Mouse (Mus musculus): Measurements from ENCODE around the gene Ccnb1. TPM values are rescaled to one million over a fixed set of nuclear protein-coding genes. Genes with fewer than 3 reads are reported as not detected.

Gene Ccnb1
- polyA plus RNA-seq, 1 experiment from 2014 or later, result 85.2 TPM

DNA sequence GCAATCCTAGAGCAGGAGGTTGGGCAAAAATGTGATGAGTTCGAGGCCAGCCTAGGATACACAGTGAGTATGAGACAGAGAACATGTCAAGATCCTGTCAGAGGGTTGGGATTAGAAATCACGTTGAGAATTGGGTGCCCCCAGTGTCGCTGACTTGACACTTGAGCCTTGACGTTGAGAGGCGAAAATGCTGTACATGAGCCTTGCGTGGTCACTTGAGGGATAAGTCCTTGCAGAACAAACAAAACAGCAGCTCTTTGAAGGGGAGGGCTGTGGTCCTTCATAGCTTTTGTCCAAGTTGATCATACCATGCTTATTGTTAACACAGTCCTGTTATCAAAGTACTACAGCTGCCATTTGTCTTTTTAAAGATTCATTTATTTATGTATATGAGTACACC, 9.7 kb downstream of the Ccnb1 start:
- Histone ChIP-seq H3K4me3 (ENCODE audit: low read depth, low read length) (no peak overlapping the region), H3K4me2 (ENCODE audit: low read depth, low read length) (peak overlapping the region; percentile 77), H3K27ac (ENCODE audit: low read depth) (peak overlapping the region; percentile 12; the same call in 1 of the 2 replicates)

DNA sequence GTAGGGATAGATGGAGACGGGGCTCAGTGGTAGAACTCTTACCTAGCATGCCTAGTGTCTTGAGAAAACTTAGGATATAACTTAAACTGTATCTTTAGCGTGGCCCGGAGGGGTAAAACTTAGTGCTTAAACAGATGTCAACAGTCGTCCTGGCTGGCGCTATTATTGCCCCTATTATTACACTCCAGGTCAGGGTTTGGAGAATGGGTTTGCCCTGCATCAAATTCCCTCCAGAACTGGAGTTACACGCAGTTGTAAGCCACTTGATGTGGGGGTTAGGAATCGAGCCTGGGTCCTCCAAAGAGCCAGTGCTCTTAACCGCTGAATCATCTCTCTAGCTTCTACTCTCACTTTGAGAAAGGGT, 10.3 kb downstream of the Ccnb1 start:
- Histone ChIP-seq H3K27me3 (ENCODE audit: insufficient read depth, low read length) (no peaks in the 10 kb centered on the region), H3K4me3 (ENCODE audit: low read depth, low read length) (peak overlapping the region; percentile 75), H3K9me3 (ENCODE audit: low read length) (no peaks in the 10 kb centered on the region), H3K36me3 (replicated peaks; ENCODE audit: insufficient read depth, low read length) (peaks cover 25% of the 10 kb centered on the region), H3K9ac (replicated peaks) (peak overlapping the region; percentile 76; the same call in 1 of the 2 replicates), H3K27ac (ENCODE audit: low read depth) (peak overlapping the region; percentile 12; the same call in 1 of the 2 replicates), H3K4me1 (ENCODE audit: insufficient read depth) (peaks cover 12% of the 10 kb centered on the region; the same call in 1 of the 2 replicates), H3K4me2 (ENCODE audit: low read depth, low read length) (peak overlapping the region; percentile 77)
- 10% methylated on average over 8 of the region's 8 CpGs for WGBS (ENCODE audit: insufficient replicate concordance)
- peak; percentile 5; the same call in 1 of the 2 replicates for ATAC-seq
- TF ChIP-seq CTCF (IDR thresholded peaks at IDR 0.05; ENCODE audit: low read depth) (no peak), EP300 (IDR thresholded peaks at IDR 0.05; ENCODE audit: low read depth) (no peak)
- DNase-seq, result no peak

More for the DNA sequence above, 9.7 kb downstream of the Ccnb1 start:
- ATAC-seq (no peak), DNase-seq (no peak)
- WGBS (ENCODE audit: insufficient replicate concordance), result 59% methylated on average over 6 of the region's 6 CpGs
- Histone ChIP-seq H3K4me1 (ENCODE audit: insufficient read depth) (peaks cover 12% of the 10 kb centered on the region; the same call in 1 of the 2 replicates), H3K9me3 (ENCODE audit: low read length) (no peaks in the 10 kb centered on the region), H3K9ac (replicated peaks) (no peak overlapping the region), H3K36me3 (replicated peaks; ENCODE audit: insufficient read depth, low read length) (peaks cover 25% of the 10 kb centered on the region), H3K27me3 (ENCODE audit: insufficient read depth, low read length) (no peaks in the 10 kb centered on the region)
- no peak for TF ChIP-seq EP300 (IDR thresholded peaks at IDR 0.05; ENCODE audit: low read depth)
- TF ChIP-seq CTCF (IDR thresholded peaks at IDR 0.05; ENCODE audit: low read depth), result no peak

DNA sequence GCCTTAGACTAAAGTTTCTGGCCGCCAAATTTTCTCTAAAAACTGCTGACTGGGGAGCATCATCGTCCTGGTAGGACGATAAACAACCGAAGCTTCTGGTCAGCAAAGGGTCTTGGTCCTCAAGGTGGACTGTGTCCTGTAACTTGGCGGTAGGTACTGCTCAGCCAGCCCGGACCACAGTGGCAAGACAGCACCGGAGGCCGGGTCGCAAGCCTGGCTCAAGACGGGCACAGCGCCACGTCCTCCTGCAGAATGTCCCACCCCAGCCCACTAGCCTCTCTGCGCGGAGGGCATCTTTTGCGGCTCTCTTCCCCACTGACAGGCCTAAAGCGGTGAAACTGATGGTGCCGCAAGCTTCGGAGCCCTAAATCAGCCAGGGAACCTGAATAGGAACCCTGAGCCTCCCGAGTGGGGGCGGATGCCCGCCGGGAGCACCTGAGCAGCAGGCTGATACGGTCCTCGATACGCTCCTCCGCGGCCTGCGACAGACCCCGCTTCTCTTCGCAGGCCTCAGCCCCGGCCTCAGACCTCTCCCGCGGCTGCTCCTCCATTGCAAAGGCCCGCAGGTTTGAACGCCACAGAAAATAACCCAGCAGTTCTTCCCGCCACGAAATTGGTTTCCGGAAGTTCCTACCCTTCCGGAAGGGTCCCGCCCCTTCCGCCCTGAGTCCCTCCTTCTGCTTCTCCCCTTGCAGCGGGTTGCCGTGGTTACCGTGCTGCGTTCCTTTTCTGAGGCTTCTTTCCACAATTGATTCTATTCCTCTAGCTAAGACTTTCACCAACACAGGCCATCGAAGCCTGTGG, 10.9 kb downstream of the Ccnb1 start, which contains the start of gene Cenph:
Gene Cenph, minus strand, starts transcription at position 648 of the 804 bp plus-strand sequence.
- Histone ChIP-seq H3K9me3 (ENCODE audit: low read length) (no peaks in the 10 kb centered on the region), H3K27me3 (ENCODE audit: insufficient read depth, low read length) (no peaks in the 10 kb centered on the region), H3K27ac (ENCODE audit: low read depth) (peak within 1 kb of the TSS; percentile 30), H3K4me1 (ENCODE audit: insufficient read depth) (peaks cover 12% of the 10 kb centered on the region; the same call in 1 of the 2 replicates), H3K36me3 (replicated peaks; ENCODE audit: insufficient read depth, low read length) (peaks cover 24% of the 10 kb centered on the region), H3K4me2 (ENCODE audit: low read depth, low read length) (peak within 1 kb of the TSS; percentile 77), H3K9ac (replicated peaks) (peak within 1 kb of the TSS; percentile 76), H3K4me3 (ENCODE audit: low read depth, low read length) (peak within 1 kb of the TSS; percentile 75)
- under 1% methylated on average over 46 of the region's 46 CpGs for WGBS (ENCODE audit: insufficient replicate concordance)
- TF ChIP-seq EP300 (IDR thresholded peaks at IDR 0.05; ENCODE audit: low read depth) (0 out of 2 replicates have a peak, but pooled peaks have one; percentile 18), CTCF (IDR thresholded peaks at IDR 0.05; ENCODE audit: low read depth) (no peak)
- ATAC-seq (peak; percentile 88), DNase-seq (peak; percentile 91)

DNA sequence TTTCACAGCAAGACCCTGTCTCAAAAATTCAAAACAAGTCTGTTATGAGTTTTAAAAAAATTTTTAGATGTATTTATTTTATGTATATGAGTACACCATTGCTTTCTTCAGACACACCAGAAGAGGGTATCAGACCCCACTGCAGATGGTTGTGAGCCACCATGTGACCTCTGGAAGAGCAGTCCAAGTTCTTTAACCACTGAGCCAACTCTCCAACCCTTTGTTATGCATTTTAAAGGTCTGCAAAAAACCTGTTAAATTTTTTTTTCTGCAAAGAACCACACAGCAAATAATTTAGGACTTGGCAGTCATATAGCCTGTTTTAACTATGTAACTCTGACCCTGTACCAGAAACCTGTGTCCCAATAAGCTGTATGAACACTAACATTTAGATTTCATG, 11.7 kb downstream of the Ccnb1 start:
- peaks cover 21% of the 10 kb centered on the region for H3K36me3 ChIP-seq (replicated peaks; ENCODE audit: insufficient read depth, low read length)
- H3K4me1 ChIP-seq (ENCODE audit: insufficient read depth), result peaks cover 12% of the 10 kb centered on the region; the same call in 1 of the 2 replicates

DNA sequence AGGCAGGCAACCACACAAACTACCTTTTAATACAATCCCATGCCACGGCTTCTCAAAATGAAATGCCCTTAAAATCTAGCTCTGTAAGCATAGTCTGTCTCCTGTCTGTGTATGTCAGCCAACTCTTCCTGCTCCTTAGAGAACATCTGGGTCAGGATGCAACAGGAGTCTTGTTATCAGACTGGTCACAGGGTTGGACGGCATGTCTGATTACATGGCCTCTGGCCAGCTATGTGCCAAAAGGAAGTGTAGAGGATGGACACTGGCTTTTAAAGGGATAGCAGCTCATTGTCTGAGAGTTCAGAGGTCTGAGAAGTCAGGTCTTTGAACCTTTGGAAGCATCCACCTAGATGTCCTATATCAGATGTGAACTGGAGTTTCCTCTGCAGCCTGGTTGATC, 31.0 kb downstream of the Ccnb1 start:
- no peaks in the 10 kb centered on the region for H3K27me3 ChIP-seq (ENCODE audit: insufficient read depth, low read length)
- no peak overlapping the region for H3K27ac ChIP-seq (ENCODE audit: low read depth)
- no peak overlapping the region for H3K4me2 ChIP-seq (ENCODE audit: low read depth, low read length)
- H3K9ac ChIP-seq (replicated peaks), result no peak overlapping the region
- H3K9me3 ChIP-seq (ENCODE audit: low read length), result no peaks in the 10 kb centered on the region
- ATAC-seq (no peak), DNase-seq (no peak)
- H3K36me3 ChIP-seq (replicated peaks; ENCODE audit: insufficient read depth, low read length), result peaks cover 6% of the 10 kb centered on the region; the same call in 1 of the 2 replicates
- H3K4me1 ChIP-seq (ENCODE audit: insufficient read depth), result peaks cover 17% of the 10 kb centered on the region; the same call in 1 of the 2 replicates
- WGBS (ENCODE audit: insufficient replicate concordance), result 57% methylated on average over 2 of the region's 2 CpGs
- no peak for TF ChIP-seq CTCF (IDR thresholded peaks at IDR 0.05; ENCODE audit: low read depth)
- TF ChIP-seq EP300 (IDR thresholded peaks at IDR 0.05; ENCODE audit: low read depth), result peak; percentile 57; the same call in 1 of the 2 replicates
- H3K4me3 ChIP-seq (ENCODE audit: low read depth, low read length), result no peak overlapping the region

More for the DNA sequence above, 11.7 kb downstream of the Ccnb1 start:
- ATAC-seq (no peak), DNase-seq (no peak)
- H3K27ac ChIP-seq (ENCODE audit: low read depth), result no peak overlapping the region
- peak overlapping the region; percentile 76 for H3K9ac ChIP-seq (replicated peaks)
- TF ChIP-seq EP300 (IDR thresholded peaks at IDR 0.05; ENCODE audit: low read depth), result no peak
- TF ChIP-seq CTCF (IDR thresholded peaks at IDR 0.05; ENCODE audit: low read depth), result no peak
- peak overlapping the region; percentile 75 for H3K4me3 ChIP-seq (ENCODE audit: low read depth, low read length)
- no peaks in the 10 kb centered on the region for H3K9me3 ChIP-seq (ENCODE audit: low read length)
- H3K4me2 ChIP-seq (ENCODE audit: low read depth, low read length), result peak overlapping the region; percentile 77
- H3K27me3 ChIP-seq (ENCODE audit: insufficient read depth, low read length), result no peaks in the 10 kb centered on the region

DNA sequence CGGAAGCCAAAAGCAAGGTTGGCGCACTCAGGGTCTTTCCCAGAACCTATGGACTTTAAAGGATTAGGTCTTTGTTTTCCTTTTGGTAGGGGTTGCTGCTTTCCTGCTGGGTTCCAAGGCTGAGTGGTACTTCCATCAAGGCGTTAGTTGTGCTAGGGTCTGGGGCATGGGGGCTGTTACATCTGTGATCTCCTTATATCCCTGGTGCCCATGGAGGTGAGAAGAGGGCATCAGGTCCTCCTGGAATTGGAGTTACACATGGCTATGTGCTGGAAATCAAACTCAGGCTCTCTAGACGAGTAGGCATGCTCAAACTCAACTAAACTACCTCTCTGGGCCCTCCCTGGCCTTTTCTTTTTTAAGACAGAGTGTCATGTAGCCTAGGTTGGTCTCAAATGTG, 32.2 kb downstream of the Ccnb1 start:
- Histone ChIP-seq H3K4me2 (ENCODE audit: low read depth, low read length) (no peak overlapping the region), H3K9me3 (ENCODE audit: low read length) (no peaks in the 10 kb centered on the region), H3K9ac (replicated peaks) (no peak overlapping the region), H3K4me3 (ENCODE audit: low read depth, low read length) (no peak overlapping the region), H3K27me3 (ENCODE audit: insufficient read depth, low read length) (no peaks in the 10 kb centered on the region), H3K36me3 (replicated peaks; ENCODE audit: insufficient read depth, low read length) (no peaks in the 10 kb centered on the region), H3K4me1 (ENCODE audit: insufficient read depth) (peaks cover 22% of the 10 kb centered on the region; the same call in 1 of the 2 replicates), H3K27ac (ENCODE audit: low read depth) (no peak overlapping the region)
- TF ChIP-seq CTCF (IDR thresholded peaks at IDR 0.05; ENCODE audit: low read depth) (no peak), EP300 (IDR thresholded peaks at IDR 0.05; ENCODE audit: low read depth) (no peak)
- ATAC-seq (no peak), DNase-seq (no peak)
- WGBS (ENCODE audit: insufficient replicate concordance), result 82% methylated on average over 4 of the region's 4 CpGs
